Mouse (Mus musculus): ENCODE results near the gene Nipa1. TPM values are rescaled to one million over a fixed set of nuclear protein-coding genes. Genes with fewer than 3 reads are reported as not detected.

Nipa1 gene
- total and polyA plus RNA-seq, 2 experiments from 2014 or later: 31.4 to 48.0 TPM

DNA sequence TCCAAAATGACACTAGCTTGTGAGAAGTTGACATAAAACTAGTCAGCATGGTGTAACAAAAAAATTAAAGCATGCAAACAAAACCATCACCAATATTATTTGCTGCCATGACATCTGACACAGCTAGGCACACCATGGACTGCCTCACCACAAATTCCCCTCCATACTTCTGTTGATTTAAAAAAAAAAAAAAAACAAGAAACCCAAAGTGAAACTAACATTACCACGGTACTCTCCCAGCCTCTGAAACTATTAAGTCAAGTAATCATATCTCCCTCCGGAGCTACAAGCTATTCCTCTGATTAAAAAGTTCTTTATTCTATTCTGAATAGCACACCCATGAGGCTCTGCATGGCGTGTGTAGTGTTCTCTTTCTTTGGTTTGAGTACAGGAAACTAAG lies 62.6 kb downstream of the Nipa1 start:
- no peak for TF ChIP-seq CTCF (IDR thresholded peaks at IDR 0.05; ENCODE audit: low read depth)
- WGBS: 87% methylated on average over 3 of the region's 3 CpGs
- Histone ChIP-seq H3K27ac (no peak overlapping the region), H3K27me3 (ENCODE audit: insufficient read depth, low read length) (no peaks in the 10 kb centered on the region), H3K36me3 (ENCODE audit: insufficient read depth, low read length) (no peaks in the 10 kb centered on the region), H3K4me1 (ENCODE audit: insufficient read depth, low read length) (peaks cover 7% of the 10 kb centered on the region; the same call in 1 of the 2 replicates), H3K9ac (replicated peaks; ENCODE audit: low read length) (no peak overlapping the region), H3K4me2 (ENCODE audit: low read depth, low read length) (no peak overlapping the region), H3K4me3 (ENCODE audit: low read length) (no peak overlapping the region), H3K9me3 (ENCODE audit: low read length) (no peaks in the 10 kb centered on the region)
- DNase-seq (ENCODE audit: low spot score): no peak
- no peak for ATAC-seq

DNA sequence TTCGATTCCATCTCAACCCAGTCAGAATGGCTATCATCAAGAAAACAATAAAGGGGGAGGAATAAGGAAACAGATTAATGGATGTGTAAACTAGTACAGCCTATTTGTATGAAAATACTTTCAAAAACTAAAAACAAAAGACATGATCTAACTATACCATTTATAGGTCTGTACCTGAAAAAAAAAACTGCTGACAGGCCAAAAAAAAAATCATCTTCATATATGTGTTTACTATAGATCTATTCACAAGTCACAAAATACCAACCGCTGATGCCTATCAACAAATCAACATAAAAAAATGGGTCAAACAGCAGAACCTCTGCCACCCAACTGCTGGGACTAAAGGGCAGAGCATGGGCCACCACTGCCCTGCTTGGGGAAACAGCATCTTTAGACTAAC lies 63.7 kb downstream of the Nipa1 start:
- ATAC-seq (no peak), DNase-seq (ENCODE audit: low spot score) (no peak)
- no peak overlapping the region for H3K4me2 ChIP-seq (ENCODE audit: low read depth, low read length)
- no peak overlapping the region for H3K27ac ChIP-seq
- 100% methylated on average over 2 of the region's 2 CpGs for WGBS
- no peak overlapping the region for H3K4me3 ChIP-seq (ENCODE audit: low read length)
- H3K4me1 ChIP-seq (ENCODE audit: insufficient read depth, low read length): peaks cover 5% of the 10 kb centered on the region; the same call in 1 of the 2 replicates
- no peak overlapping the region for H3K9ac ChIP-seq (replicated peaks; ENCODE audit: low read length)
- no peak for TF ChIP-seq CTCF (IDR thresholded peaks at IDR 0.05; ENCODE audit: low read depth)
- H3K9me3 ChIP-seq (ENCODE audit: low read length): no peaks in the 10 kb centered on the region
- H3K36me3 ChIP-seq (ENCODE audit: insufficient read depth, low read length): no peaks in the 10 kb centered on the region
- no peaks in the 10 kb centered on the region for H3K27me3 ChIP-seq (ENCODE audit: insufficient read depth, low read length)

DNA sequence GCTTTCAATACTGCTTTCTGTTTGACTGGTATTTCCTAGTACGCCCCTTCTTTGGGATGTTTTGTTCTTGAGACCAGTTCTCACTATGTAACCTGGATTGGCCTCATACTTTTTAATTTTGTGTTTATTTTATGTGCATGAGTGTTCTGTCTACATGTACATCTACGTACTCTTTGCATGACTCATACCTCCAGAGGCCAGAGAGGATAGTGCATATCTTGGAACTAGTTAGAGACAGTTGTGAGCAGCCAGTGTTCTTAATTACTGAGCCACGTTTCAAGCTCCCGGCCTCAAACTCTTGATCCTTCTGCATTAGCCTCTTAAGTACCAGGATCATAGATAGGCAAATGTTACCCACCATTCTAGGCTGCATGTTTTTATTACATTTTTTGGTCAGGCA lies 81.4 kb downstream of the Nipa1 start:
- WGBS: 91% methylated on average over 4 of the region's 4 CpGs
- no peaks in the 10 kb centered on the region for H3K9me3 ChIP-seq (ENCODE audit: low read length)

DNA sequence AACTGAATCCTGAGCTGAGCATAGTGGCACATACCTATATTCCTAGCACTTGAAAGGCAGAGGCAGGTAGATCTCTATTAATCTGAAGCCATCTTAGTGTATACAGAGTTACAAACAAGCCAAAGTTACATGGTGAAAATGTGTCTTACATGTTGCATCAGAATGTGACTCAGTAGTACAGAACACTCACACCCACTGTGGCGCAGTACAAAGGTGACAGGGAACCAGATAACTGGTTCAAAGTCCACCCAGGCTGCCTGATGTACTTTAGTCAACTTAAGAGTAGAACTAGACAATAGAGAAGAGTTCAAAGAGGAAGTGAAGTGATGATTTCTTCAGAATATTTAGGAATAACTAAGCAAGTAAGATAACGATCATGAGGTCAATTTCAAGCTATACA lies 84.7 kb downstream of the Nipa1 start:
- WGBS: 97% methylated on average over 2 of the region's 2 CpGs
- H3K27ac ChIP-seq: no peak overlapping the region
- no peak overlapping the region for H3K4me3 ChIP-seq (ENCODE audit: low read length)
- no peak overlapping the region for H3K9ac ChIP-seq (replicated peaks; ENCODE audit: low read length)
- H3K9me3 ChIP-seq (ENCODE audit: low read length): no peaks in the 10 kb centered on the region
- no peak for DNase-seq (ENCODE audit: low spot score)
- no peaks in the 10 kb centered on the region for H3K27me3 ChIP-seq (ENCODE audit: insufficient read depth, low read length)
- peaks cover 6% of the 10 kb centered on the region; the same call in 1 of the 2 replicates for H3K36me3 ChIP-seq (ENCODE audit: insufficient read depth, low read length)
- H3K4me1 ChIP-seq (ENCODE audit: insufficient read depth, low read length): no peaks in the 10 kb centered on the region
- no peak for TF ChIP-seq CTCF (IDR thresholded peaks at IDR 0.05; ENCODE audit: low read depth)
- no peak for ATAC-seq
- no peak overlapping the region for H3K4me2 ChIP-seq (ENCODE audit: low read depth, low read length)

More for the DNA sequence above, 81.4 kb downstream of the Nipa1 start:
- H3K9ac ChIP-seq (replicated peaks; ENCODE audit: low read length): no peak overlapping the region
- no peaks in the 10 kb centered on the region for H3K4me1 ChIP-seq (ENCODE audit: insufficient read depth, low read length)
- ATAC-seq (no peak), DNase-seq (ENCODE audit: low spot score) (no peak)
- H3K36me3 ChIP-seq (ENCODE audit: insufficient read depth, low read length): no peaks in the 10 kb centered on the region; the same call in 1 of the 2 replicates
- no peak overlapping the region for H3K4me3 ChIP-seq (ENCODE audit: low read length)
- no peak overlapping the region for H3K4me2 ChIP-seq (ENCODE audit: low read depth, low read length)
- no peaks in the 10 kb centered on the region for H3K27me3 ChIP-seq (ENCODE audit: insufficient read depth, low read length)
- no peak overlapping the region for H3K27ac ChIP-seq
- TF ChIP-seq CTCF (IDR thresholded peaks at IDR 0.05; ENCODE audit: low read depth): no peak

DNA sequence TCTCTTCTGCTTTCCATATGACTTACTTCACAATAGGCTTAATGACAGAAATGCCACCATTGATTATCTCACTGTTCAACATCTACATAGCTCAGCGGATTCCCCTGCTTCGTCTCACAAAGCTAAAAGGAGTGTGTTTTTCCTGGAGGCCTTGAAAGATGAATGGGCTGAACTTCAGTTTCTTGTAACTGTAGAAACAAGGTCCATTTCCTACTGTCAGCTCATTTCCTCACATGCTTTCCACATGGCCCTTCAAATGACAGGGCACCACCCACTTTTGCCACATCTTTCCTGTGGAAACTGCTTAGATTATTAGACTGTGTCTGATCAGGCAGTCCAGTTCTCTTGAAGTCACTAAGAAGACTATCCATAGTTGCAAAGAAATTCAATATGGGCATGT lies 91.1 kb downstream of the Nipa1 start:
- no peak for TF ChIP-seq CTCF (IDR thresholded peaks at IDR 0.05; ENCODE audit: low read depth)
- Histone ChIP-seq H3K9me3 (ENCODE audit: low read length) (no peaks in the 10 kb centered on the region), H3K36me3 (ENCODE audit: insufficient read depth, low read length) (peaks cover 32% of the 10 kb centered on the region), H3K4me3 (ENCODE audit: low read length) (no peak overlapping the region), H3K27me3 (ENCODE audit: insufficient read depth, low read length) (no peaks in the 10 kb centered on the region), H3K4me2 (ENCODE audit: low read depth, low read length) (no peak overlapping the region), H3K9ac (replicated peaks; ENCODE audit: low read length) (no peak overlapping the region), H3K27ac (no peak overlapping the region), H3K4me1 (ENCODE audit: insufficient read depth, low read length) (no peaks in the 10 kb centered on the region)
- WGBS: 86% methylated on average over 2 of the region's 2 CpGs
- DNase-seq (ENCODE audit: low spot score) (no peak), ATAC-seq (no peak)

Other genes starting within 250 kb of the Nipa1 start
- gene Tubgcp5, start 225.8 kb downstream of the Nipa1 start, total RNA-seq (2014; rRNA removed): 15.9 and 25.9 TPM in 2 replicates
- gene Tubgcp5, start 225.8 kb downstream of the Nipa1 start, polyA plus RNA-seq (2015; fragmentation: Nextera tagmentation; extraction: Ambion mirVana): 22.3 and 23.4 TPM in 2 replicates
- gene Cyfip1, start 178.2 kb downstream of the Nipa1 start, total RNA-seq (2014; rRNA removed): 44.1 and 48.5 TPM in 2 replicates
- 41.5 and 47.2 TPM in 2 replicates for gene Cyfip1, start 178.2 kb downstream of the Nipa1 start, polyA plus RNA-seq (2015; fragmentation: Nextera tagmentation; extraction: Ambion mirVana)
- gene Nipa2, start 57.5 kb downstream of the Nipa1 start, total RNA-seq (2014; rRNA removed): 26.1 and 29.4 TPM in 2 replicates
- 37.3 and 38.9 TPM in 2 replicates for gene Nipa2, start 57.5 kb downstream of the Nipa1 start, polyA plus RNA-seq (2015; fragmentation: Nextera tagmentation; extraction: Ambion mirVana)
- gene Herc2, start 30.2 kb upstream of the Nipa1 start, total RNA-seq (2014; rRNA removed): 82.1 and 89.2 TPM in 2 replicates
- gene Herc2, start 30.2 kb upstream of the Nipa1 start, polyA plus RNA-seq (2015; fragmentation: Nextera tagmentation; extraction: Ambion mirVana): 41.3 and 41.8 TPM in 2 replicates
- gene Oca2, start 219.8 kb upstream of the Nipa1 start, total RNA-seq (2014; rRNA removed): 0.43 and 1.2 TPM in 2 replicates
- gene Oca2, start 219.8 kb upstream of the Nipa1 start, polyA plus RNA-seq (2015; fragmentation: Nextera tagmentation; extraction: Ambion mirVana): 1.5 and 1.8 TPM in 2 replicates